Mouse (Mus musculus) urinary bladder, postnatal 14 days (tissue): ENCODE data around the gene Bcl2a1d.
A peak's percentile ranks its signal among the peaks of the same experiment; 100 is the strongest.
"Not testable (repeated sequence)": the region's sequence is repeated elsewhere in the genome, so short reads cannot be mapped to it uniquely, and the experiment has no call there.

Source experiments
- DNase-seq: peaks from one replicate; pipeline ENCODE4 v3.0.0; 2021; ENCODE audit warnings: low spot score

Gene Bcl2a1d

GRCm38 (mm10) chr9:88731728-88732127 lies at the start of gene Bcl2a1d:
TSS of gene Bcl2a1d (minus strand) at chr9:88731914.
- not testable (repeated sequence) for DNase-seq

- DNase-seq: not testable (repeated sequence)
Observed at GRCm38 (mm10) chr9:88770239-88770638, 38.5 kb upstream of the Bcl2a1d start.

DNA sequence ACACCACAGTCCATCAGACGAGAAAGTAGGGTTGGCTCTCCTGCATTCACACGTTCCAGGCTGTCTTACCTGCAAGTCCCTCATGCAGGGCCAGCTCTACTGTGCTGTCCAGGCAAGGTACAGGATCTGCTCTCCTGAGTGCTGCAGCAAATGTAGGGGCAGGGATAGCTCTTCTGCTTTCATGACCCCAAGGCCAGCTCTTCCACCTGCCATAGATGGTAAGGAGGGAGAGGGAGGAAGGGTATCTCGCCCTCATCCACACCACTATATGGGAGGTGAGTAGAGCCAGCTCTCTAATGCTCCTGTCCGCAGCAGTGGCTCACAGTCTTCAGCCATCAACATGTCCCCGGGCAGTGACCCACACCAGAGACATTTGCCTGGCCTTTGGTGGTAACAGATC lies 37.8 kb upstream of the Bcl2a1d start:
- DNase-seq: not testable (repeated sequence)

- DNase-seq: peak; percentile 31
Observed at GRCm38 (mm10) chr9:88746687-88747086, 15.0 kb upstream of the Bcl2a1d start.

- not testable (repeated sequence) for DNase-seq
Observed at GRCm38 (mm10) chr9:88746046-88746445, 14.3 kb upstream of the Bcl2a1d start.

- not testable (repeated sequence) for DNase-seq
Observed at GRCm38 (mm10) chr9:88735289-88735688, 3.6 kb upstream of the Bcl2a1d start.

DNA sequence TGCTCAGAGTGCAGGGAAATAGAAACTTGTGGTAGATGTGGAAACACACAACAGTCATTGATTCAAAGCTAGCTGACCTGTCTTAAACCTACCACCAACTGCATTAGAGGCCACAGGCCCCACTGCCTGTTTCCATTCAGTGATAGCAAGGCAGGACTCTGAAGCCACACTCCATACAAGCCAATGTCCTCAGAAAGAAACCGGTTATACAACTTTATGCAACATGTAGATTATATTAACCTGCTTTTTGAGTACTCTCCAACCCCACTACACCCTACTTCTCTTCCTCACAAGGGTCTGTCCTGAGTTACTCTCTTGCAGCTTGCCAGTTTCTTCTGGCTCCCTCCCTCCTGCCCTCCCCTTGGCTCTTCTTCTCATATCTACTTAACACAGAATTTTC lies 1.5 kb upstream of the Bcl2a1d start:
- DNase-seq: not testable (repeated sequence)

- DNase-seq: not testable (repeated sequence)
Observed at GRCm38 (mm10) chr9:88732334-88732733, 620 bp upstream of the Bcl2a1d start.

DNA sequence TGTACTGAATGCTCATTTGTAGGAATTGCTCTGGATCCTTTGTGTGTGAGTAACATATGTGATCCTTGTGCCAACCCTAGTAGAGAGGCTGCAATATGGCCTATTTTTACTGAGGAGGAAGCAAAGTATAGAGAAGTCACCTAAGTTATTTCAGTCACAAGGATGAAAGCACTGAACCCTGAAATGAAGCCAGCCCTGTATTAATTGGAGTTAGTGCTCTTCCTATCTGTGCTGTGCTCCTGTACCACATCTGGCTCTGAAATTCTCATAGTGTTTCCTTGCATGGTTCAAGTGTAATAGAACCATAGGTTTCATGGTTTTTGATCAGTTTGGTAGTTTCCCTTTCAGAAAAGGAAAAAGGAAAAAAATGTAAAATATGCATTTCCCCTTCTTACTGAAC lies 3.4 kb downstream of the Bcl2a1d start:
- DNase-seq: not testable (repeated sequence)

DNA sequence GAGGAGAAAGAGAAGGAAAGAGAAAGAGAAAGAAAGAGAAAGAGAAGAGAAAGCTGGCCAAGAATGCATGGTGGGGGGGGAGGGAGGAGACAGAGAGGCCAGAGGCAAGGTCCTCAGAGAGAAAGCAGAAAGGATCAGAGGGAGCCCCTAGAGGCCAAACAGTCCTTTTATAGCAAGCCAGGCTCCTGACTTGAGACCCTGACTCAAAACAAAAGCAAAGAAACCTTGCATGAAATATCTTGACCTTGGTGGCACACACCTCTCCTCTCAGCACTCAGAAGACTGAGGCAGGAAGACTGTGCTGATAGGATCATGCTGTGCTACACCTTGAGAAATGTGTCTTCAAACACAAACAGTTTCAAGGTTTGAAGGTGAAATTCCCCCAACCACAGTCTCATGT lies 10.1 kb downstream of the Bcl2a1d start:
- DNase-seq: not testable (repeated sequence)

GRCm38 (mm10) chr9:88719989-88720537 lies 11.7 kb downstream of the Bcl2a1d start, which contains the start of gene Mthfsl:
TSS of gene Mthfsl (minus strand) at chr9:88720296.
- DNase-seq: peak; percentile 29

DNA sequence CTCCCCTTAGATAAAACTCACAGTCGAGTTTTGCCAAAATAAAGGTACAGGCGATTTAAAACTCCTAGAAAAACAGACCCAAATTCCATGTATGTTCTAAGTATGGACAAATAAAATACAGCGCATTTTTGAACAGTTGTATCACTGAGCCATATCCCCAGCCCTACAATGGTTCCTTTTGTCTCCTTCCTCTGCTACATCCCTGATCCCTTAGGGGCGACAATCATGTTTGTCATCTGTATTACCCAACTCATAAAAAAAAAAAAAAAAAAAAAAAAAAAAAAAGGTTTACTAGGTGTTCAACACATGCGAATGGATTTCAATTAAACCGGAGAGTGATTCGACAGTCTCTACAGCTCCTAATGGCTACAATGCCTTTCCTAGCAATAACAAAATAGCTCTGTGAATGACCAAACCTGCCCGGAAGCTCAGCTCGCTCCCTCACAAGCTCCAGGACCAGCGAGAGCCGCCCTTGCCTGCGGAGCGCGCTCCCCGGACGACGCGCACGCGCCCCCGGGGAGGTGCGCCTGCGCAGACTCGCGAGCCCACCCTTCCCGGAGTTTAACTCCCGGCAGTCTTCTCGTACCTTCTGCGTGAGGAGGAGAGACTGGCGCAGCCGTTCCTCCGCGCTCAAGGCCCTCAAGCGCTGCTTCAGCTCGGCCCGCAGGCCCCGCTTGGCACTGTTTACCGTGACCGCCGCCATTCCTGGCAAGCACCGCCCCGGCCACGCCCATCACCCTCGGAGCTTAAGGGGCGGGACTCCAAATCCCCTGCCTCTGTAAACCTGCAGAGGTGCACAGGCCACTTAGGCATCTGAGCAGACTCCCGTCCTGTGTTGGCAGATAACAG lies 12.4 kb downstream of the Bcl2a1d start:
- DNase-seq: not testable (repeated sequence)

- DNase-seq: not testable (repeated sequence)
Observed at GRCm38 (mm10) chr9:88718593-88718992, 13.1 kb downstream of the Bcl2a1d start.

GRCm38 (mm10) chr9:88718140-88718539 lies 13.6 kb downstream of the Bcl2a1d start:
- peak; percentile 37 for DNase-seq

- not testable (repeated sequence) for DNase-seq
Observed at GRCm38 (mm10) chr9:88714515-88714914, 17.2 kb downstream of the Bcl2a1d start.

DNA sequence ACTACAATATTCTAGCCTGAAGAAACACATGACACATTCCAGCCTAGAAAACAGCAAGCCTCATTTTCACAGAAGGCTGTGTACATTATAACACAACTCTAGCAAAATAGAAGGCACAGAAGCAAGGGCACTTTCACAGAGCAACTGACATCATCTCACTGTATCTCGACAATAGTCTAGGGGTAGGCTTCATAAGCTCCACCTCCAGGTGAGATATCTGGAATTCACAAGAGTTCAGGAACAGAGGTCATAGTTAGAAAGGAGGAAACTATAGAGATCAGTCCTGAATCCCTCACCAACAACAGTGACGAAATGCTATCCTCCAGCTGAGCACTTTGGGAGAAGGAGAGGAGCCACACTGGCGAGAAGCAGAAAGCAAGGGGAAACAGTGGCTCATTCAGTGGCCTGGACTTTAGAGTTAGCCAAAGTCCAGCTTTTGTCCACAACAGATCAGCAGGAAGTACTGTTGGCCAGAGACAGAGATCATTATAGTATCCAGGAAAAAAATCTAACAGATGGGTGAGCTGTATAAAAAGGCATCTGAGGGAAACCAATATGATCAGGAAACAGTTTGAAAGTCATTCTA lies 19.5 kb downstream of the Bcl2a1d start:
- not testable (repeated sequence) for DNase-seq

DNA sequence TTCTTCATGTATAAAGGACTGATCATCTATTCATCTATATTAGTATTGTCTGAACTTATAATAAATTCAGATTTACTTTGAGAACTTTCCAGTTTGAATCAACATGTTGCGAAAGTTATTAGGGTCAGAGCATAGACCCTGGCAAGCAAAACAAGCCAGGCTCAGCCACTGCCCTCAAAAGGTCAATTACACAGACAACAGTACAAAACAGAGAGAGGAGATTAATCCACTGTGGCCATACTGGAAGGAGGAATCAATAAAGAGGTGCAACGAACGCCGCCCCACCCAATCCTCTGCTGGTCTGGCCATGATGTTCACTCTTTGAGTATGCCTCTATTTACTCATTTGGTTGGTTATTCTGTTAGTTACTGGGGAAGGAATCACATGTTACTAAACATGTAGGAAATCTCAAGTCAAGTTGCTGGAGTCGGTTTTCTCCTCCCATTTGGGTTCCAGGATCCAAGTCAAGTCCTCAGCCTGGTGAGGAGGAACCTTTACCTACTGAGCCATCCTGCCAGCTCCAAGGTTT lies 20.7 kb downstream of the Bcl2a1d start:
- DNase-seq: not testable (repeated sequence)

DNA sequence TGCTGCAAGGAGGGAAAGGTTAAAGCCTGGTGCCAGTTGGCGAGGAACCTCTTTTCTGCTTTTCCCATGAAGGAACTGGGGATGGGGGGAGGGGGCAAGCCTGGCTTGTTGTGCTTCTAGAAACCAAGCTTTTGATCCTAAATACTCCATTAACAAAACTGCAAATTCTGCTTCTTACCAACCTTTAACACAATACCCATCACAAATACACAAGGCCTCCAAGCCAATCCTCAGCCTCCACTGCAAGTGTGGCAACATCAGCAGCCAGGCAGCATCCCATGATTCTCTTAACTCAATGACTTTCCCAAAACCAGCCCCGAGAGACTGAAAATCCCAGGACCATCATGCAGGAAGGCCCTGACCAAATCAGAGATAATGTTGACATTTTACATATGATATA lies 21.3 kb downstream of the Bcl2a1d start:
- not testable (repeated sequence) for DNase-seq

DNA sequence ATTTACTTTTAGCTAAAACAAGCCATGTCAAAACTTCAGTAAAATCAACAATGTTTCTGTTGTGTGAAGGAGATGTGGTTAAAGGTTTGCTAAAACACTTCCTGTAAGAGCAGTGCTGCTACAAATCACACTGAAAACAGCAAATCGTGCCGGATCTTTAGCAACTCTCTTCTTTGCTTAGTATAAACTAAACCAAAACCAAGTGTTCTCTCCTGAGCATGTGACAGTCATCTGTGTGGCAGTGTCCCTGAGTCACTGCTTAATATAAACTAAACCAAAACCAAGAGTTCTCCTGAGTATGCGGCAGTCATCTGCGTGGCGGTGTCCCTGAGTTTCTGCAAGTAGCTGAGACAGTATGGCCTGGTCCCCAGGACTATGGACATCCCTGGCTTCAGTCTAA lies 21.9 kb downstream of the Bcl2a1d start:
- not testable (repeated sequence) for DNase-seq

- DNase-seq: no peak
Observed at GRCm38 (mm10) chr9:88709304-88709703, 22.4 kb downstream of the Bcl2a1d start.

DNA sequence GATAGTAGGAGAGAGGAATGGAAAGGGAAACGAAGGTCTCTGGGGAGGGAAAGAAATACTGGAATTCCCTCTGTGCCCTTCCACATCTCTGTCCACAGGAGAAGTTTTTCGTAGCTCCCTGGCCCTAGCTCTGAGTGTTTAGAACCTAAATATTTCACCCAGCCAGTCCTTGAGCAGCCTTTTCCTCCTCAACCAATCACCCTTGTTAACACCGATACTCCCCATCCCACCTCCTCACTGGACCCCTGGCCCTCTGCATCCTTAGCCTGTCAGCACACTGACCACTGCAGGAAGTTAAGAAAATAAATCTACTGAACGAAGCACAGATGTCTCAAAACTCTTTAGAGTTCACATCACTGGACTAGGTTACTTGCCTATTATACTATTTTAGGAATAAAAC lies 25.0 kb downstream of the Bcl2a1d start:
- no peak for DNase-seq

GRCm38 (mm10) chr9:88705157-88705556 lies 26.6 kb downstream of the Bcl2a1d start:
- not testable (repeated sequence) for DNase-seq

DNA sequence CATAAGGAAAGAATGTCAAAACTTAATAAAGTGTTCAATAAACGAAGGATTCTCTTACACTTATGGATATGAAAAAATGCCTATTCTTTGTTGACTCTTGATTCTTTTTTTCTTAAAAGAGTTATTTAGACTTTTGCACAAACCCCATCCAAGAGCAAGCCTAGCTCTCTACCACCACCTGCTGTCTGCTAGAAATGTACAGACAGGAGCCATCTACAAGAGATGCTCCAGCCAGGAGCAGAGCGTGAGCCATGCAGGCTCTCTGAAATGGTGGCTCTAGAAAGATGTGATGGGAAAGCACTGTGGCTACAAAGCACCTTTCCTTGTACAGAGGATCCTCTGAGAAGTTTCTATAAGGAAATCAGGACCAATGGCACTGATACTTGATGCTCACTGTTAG lies 33.0 kb downstream of the Bcl2a1d start:
- not testable (repeated sequence) for DNase-seq
